In the genomic region with DNA sequence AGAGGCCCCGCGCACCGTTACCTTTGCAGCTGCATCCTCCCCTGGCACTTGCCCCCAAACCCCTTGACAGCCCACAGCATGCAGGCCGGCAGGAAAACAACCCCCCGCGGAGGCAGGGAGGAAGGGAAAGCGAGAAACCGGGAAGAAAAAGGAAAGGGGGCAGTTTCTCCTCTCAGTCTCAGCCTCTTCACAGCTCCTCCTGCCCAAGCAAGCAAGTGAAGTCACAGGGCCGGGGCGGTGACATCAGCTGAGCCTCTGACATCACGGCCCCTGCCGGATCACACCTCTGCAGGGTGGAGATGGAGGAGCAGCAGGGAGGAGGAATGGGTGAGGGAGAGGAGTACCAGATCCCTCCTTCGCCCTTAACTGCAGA, we compare ENCODE assay signal across 7 mouse cellular contexts.
A peak's percentile ranks its signal among the peaks of the same experiment; 100 is the strongest.
DNase-seq lines count a peak whose midpoint lies in the region; ATAC-seq lines count a peak whose summit lies in the region.

No protein-coding gene starts in this region.

- 2% methylated on average over 13 of the region's 13 CpGs for WGBS in neural tube, embryonic 11.5 days
- under 1% methylated on average over 13 of the region's 13 CpGs for WGBS in forebrain, embryonic 10.5 days
- WGBS in limb, embryonic 12.5 days, result 4% methylated on average over 13 of the region's 13 CpGs
- 10% methylated on average over 13 of the region's 13 CpGs for WGBS in stomach, embryonic 16.5 days

- H3K4me1 ChIP-seq in neural tube, embryonic 11.5 days (ENCODE audit: control insufficient read depth, insufficient read depth, low read length), result peaks cover 22% of the 10 kb centered on the region
- H3K4me1 ChIP-seq in forebrain, embryonic 10.5 days, result peaks cover 67% of the 10 kb centered on the region
- H3K4me1 ChIP-seq in limb, embryonic 12.5 days (replicated peaks), result peaks cover 59% of the 10 kb centered on the region
- peaks cover 12% of the 10 kb centered on the region for H3K4me1 ChIP-seq in stomach, embryonic 16.5 days (ENCODE audit: control insufficient read depth, insufficient read depth, low read length)

- no peaks in the 10 kb centered on the region for H3K9me3 ChIP-seq in neural tube, embryonic 11.5 days (ENCODE audit: control insufficient read depth, low read length)
- H3K9me3 ChIP-seq in forebrain, embryonic 10.5 days, result no peaks in the 10 kb centered on the region
- no peaks in the 10 kb centered on the region for H3K9me3 ChIP-seq in limb, embryonic 12.5 days
- H3K9me3 ChIP-seq in stomach, embryonic 16.5 days (replicated peaks; ENCODE audit: control insufficient read depth, low read length), result no peaks in the 10 kb centered on the region

- H3K27me3 ChIP-seq in neural tube, embryonic 11.5 days (ENCODE audit: control insufficient read depth, insufficient read depth, low read length), result peaks cover 15% of the 10 kb centered on the region; the same call in 1 of the 2 replicates
- peaks cover 98% of the 10 kb centered on the region for H3K27me3 ChIP-seq in forebrain, embryonic 10.5 days (ENCODE audit: poor library complexity, severe bottlenecking)
- peaks cover 41% of the 10 kb centered on the region for H3K27me3 ChIP-seq in limb, embryonic 12.5 days
- peaks cover 17% of the 10 kb centered on the region for H3K27me3 ChIP-seq in stomach, embryonic 16.5 days (ENCODE audit: control insufficient read depth, insufficient read depth, low read length)

- H3K4me3 ChIP-seq in neural tube, embryonic 11.5 days (ENCODE audit: low read depth, low read length), result peak overlapping the region; percentile 30
- peak overlapping the region; percentile 53 for H3K4me3 ChIP-seq in forebrain, embryonic 10.5 days
- peak overlapping the region; percentile 37 for H3K4me3 ChIP-seq in limb, embryonic 12.5 days (replicated peaks)
- H3K4me3 ChIP-seq in stomach, embryonic 16.5 days (replicated peaks; ENCODE audit: low read length), result 0 out of 2 replicates have a peak overlapping the region, but pooled peaks have one; percentile 3

- ATAC-seq in neural tube, embryonic 11.5 days (ENCODE audit: insufficient read depth, low FRiP score, low TSS enrichment), result peak; percentile 48; the same call in 1 of the 2 replicates
- ATAC-seq in limb, embryonic 12.5 days (ENCODE audit: insufficient number of reproducible peaks, insufficient read depth, low FRiP score, low TSS enrichment, low read depth), result no peak
- no peak for ATAC-seq in stomach, embryonic 16.5 days (ENCODE audit: insufficient read depth, low FRiP score)

- DNase-seq in neural tube, embryonic 11.5 days (ENCODE audit: low spot score), result peak; percentile 51
- no peak for DNase-seq in neural tube, embryonic 10.5 days (ENCODE audit: extremely low spot score, low spot score)
- peak; percentile 54 for DNase-seq in forebrain, embryonic 10.5 days (ENCODE audit: extremely low spot score, low spot score)
- no peak for DNase-seq in spleen, postnatal 14 days (ENCODE audit: low spot score in 2 of 2)
- no peak for DNase-seq in frontal cortex, postnatal 25 days (ENCODE audit: low spot score in 2 of 2)

- H3K27ac ChIP-seq in neural tube, embryonic 11.5 days (ENCODE audit: low read depth, low read length), result peak overlapping the region; percentile 74
- H3K27ac ChIP-seq in forebrain, embryonic 10.5 days, result peak overlapping the region; percentile 82
- H3K27ac ChIP-seq in limb, embryonic 12.5 days, result 0 out of 2 replicates have a peak overlapping the region, but pooled peaks have one; percentile 23
- no peak overlapping the region for H3K27ac ChIP-seq in stomach, embryonic 16.5 days (ENCODE audit: low read length)

- peak overlapping the region; percentile 70 for H3K4me2 ChIP-seq in neural tube, embryonic 11.5 days (ENCODE audit: low read depth)
- peak overlapping the region; percentile 80 for H3K4me2 ChIP-seq in limb, embryonic 12.5 days
- H3K4me2 ChIP-seq in stomach, embryonic 16.5 days (ENCODE audit: low read depth, low read length), result peak overlapping the region; percentile 44

- peak overlapping the region; percentile 54 for H3K9ac ChIP-seq in neural tube, embryonic 11.5 days (ENCODE audit: low read length)
- peak overlapping the region; percentile 52 for H3K9ac ChIP-seq in limb, embryonic 12.5 days (replicated peaks)
- H3K9ac ChIP-seq in stomach, embryonic 16.5 days (ENCODE audit: low read length), result peak overlapping the region; percentile 36; the same call in 1 of the 2 replicates

- no peaks in the 10 kb centered on the region for H3K36me3 ChIP-seq in neural tube, embryonic 11.5 days (ENCODE audit: control insufficient read depth, insufficient read depth, low read length)
- no peaks in the 10 kb centered on the region for H3K36me3 ChIP-seq in forebrain, embryonic 10.5 days (replicated peaks)
- no peaks in the 10 kb centered on the region for H3K36me3 ChIP-seq in limb, embryonic 12.5 days
- H3K36me3 ChIP-seq in stomach, embryonic 16.5 days (ENCODE audit: control insufficient read depth, insufficient read depth, low read length), result no peaks in the 10 kb centered on the region

Comparison
In these comparisons a context has a peak if more than half of its experiments do, and no peak if none do; other contexts are left out.
1. DNase-seq: peak in neural tube, embryonic 11.5 days (single experiment) and forebrain, embryonic 10.5 days (single experiment); none in neural tube, embryonic 10.5 days (single experiment), spleen, postnatal 14 days (0 of 2) and frontal cortex, postnatal 25 days (0 of 2).
2. H3K4me3 ChIP-seq: peak in every context shown above with its lines; median percentile 53 in forebrain, embryonic 10.5 days; 37 in limb, embryonic 12.5 days; 30 in neural tube, embryonic 11.5 days; 3 in stomach, embryonic 16.5 days.
3. Peak in every context shown above with its lines, with median percentiles within 50 percentile points of each other: H3K4me2 ChIP-seq and H3K9ac ChIP-seq.